Mouse (Mus musculus): ENCODE measurements around the gene Clcnkb.

DNA sequence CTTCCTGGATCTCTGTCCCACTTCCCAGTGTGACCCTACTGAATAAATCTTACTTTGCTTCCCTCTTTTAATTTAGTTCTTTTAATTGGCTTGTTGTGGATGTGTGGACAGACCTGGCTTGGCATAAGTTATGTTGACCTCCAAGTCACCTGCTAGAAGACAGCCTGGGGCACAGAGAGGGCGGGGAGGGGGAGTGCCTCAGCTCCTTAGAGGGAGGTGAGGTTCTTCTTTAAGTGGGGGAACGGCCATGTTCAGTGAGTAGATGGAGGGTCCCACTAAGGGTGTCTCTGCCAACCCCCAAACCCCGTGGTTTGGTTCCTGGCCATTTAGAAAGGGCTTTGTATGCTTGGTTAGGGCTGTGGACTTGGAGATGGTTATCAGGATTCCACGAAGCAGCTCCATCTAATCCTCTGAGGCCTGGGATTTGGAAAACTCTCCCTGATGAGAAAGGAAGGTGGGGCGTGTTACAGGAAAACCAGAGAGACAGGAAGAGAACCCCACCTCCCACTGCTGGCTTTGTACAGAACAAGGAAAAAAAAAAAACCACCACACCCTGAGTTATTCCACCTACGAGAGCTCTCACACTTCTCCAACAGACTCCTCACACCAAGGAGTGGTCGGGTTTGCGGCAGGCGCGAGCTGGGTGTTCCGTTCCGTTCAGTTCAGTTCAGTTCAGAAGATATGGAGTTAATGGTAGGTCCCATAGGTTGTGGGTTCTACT, 23.4 kb upstream of the Clcnkb start:
- TF ChIP-seq GATA1 (IDR thresholded peaks at IDR 0.05; ENCODE audit: borderline replicate concordance, low read length) (no peak), FLI1 (IDR thresholded peaks at IDR 0.05; ENCODE audit: low read length) (no peak)
